Mouse (Mus musculus) frontal cortex, adult (tissue): ENCODE results near the gene Mief1.

Experiments used
- ATAC-seq: cut with Nextera tagmentation; 2 replicates; pipeline ENCODE4 v1.9.2; 2017; ENCODE audit warnings: mild to moderate bottlenecking, moderate library complexity, mixed read lengths; ENCODE audit not compliant: low TSS enrichment

Mief1 gene

GRCm38 (mm10) chr15:80233733-80234509, at the start of gene Mief1:
Gene Mief1, plus strand, starts transcription at chr15:80234018.
- peak; percentile 94 for ATAC-seq

GRCm38 (mm10) chr15:80188927-80189326, 44.9 kb upstream of the Mief1 start:
- ATAC-seq = no peak

GRCm38 (mm10) chr15:80190075-80190474, 43.7 kb upstream of the Mief1 start:
- ATAC-seq = no peak

DNA sequence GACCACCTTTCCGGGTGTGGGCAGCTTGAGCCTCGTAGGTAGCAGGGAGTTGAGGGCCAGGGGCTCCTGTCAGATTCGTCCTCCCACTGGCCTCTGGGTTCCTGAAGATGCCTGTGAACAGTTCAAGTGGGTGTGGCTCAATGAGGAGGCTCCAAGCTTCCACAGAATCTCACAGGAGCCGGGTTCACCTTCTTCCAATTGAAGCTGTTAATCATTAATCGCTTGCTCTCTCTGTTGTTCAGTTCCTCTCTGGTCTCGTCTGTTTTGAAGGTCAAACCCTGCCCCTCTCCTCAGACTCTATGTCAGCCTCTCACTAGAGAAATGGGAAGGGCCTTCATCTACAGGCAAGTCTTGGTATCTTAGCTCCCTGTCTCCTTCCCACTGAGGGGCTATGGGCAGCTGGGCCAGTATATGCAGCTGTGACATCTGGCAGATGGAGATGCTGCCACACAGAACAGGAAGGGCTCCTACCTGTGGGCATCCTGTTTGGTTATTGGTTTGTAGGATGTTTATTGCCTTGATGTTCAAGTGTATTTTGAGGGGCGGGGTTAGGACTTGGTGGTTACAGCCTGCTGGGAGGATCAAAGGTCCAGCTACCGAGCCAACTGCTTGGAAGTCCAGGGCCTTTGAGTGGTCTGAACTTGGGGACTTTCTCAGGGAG, 42.1 kb upstream of the Mief1 start:
- ATAC-seq = no peak

- no peak for ATAC-seq
Measured at GRCm38 (mm10) chr15:80192246-80192585, 41.6 kb upstream of the Mief1 start.

- ATAC-seq = no peak
Measured at GRCm38 (mm10) chr15:80192847-80193246, 41.0 kb upstream of the Mief1 start.

GRCm38 (mm10) chr15:80199556-80199955, 34.3 kb upstream of the Mief1 start:
- ATAC-seq = no peak

DNA sequence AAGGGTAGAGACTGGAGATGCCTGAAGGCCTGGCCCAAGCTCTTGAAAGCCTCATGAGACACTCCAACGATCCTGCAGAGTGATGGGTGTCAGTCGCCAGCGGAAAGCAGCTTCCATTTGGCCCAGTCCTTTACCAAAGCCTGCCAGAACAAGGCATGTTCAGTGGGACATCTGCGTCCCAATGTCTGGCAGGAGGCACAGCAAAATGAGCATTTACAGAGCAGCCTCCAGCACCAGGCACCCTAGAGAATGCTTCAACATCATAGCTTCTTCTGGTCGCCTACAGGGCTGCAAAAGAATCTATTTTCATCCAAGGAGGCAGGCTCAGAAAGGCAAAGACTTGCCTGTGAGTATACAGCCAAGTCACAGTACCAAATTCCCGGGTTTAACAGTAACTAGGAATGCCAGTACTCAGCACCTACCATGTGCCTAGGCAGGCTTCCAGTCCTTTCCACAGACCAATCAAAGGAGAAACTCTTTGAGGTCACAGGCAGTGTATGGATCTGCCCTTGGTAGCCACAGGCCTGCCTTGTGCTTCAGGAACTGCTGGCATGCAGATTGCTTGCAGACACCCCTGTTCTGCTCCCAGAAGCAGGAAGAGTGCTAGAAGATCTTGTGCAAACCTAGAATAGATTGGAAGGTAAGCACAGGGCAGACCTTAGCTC, 31.6 kb upstream of the Mief1 start:
- ATAC-seq = peak; percentile 98

- no peak for ATAC-seq
Measured at GRCm38 (mm10) chr15:80203406-80203805, 30.4 kb upstream of the Mief1 start.

- ATAC-seq = no peak
Measured at GRCm38 (mm10) chr15:80206057-80206565, 27.7 kb upstream of the Mief1 start.

DNA sequence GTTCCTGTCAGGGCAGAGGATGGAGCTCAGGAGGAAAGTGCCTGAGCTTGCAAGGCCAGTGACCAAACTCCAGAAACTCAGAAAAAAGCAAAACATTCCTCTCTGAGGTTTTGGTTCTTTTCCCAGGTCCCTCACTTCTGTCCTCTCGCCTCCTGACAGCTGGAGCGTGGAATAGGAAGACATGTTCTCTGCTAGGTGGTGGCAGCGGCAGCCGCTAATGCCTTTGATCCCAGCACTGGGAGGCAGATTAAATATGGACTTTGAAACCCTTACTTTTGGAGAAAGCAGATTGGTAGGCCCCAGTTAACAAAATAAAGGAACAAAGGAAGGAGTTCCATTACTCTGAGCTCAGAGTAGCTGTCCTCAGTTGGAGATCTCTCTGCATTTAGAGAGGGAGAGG, 25.4 kb upstream of the Mief1 start:
- no peak for ATAC-seq

DNA sequence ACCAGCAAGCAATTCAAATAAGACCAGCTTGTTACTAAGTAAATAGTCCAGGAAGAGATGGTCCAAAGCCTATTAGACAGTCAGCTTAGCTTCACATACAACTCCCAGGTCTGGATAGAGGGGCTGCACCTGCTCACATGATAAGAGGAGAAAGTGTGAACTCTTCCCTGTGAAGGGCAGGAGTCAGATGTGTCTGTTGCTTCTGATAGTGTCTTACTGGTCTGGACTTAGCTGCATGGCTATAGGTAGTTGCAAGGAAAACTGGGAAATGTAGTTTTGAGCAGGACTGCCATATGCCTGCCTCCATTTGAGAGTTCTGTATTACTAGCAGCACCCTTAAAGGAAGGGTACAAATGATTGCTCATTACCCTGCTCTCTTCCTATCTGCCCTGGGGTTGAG, 20.1 kb upstream of the Mief1 start:
- ATAC-seq = no peak

GRCm38 (mm10) chr15:80215716-80216479, 17.9 kb upstream of the Mief1 start:
- ATAC-seq = no peak

- no peak for ATAC-seq
Measured at GRCm38 (mm10) chr15:80216480-80216820, 17.4 kb upstream of the Mief1 start.

DNA sequence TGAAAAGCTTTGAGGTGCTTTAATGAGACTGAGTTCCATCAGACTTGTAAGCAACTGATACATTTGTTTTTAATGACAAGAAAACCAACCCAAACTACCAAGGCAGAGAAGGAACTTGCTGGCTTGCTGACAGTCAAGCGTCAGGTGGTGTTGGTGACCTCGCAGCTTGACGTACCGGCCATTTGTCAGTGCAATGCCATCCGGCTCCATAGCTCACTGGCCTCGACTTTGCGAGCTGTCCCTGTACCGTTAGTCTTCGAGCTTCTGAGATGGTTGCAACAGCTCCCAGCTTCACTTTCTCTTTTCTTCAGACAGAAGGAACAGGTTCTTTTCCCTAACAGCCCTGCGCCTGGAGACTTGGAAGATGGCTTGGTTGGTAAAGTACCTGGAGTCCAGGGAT, 16.3 kb upstream of the Mief1 start:
- ATAC-seq = no peak

GRCm38 (mm10) chr15:80219211-80219610, 14.6 kb upstream of the Mief1 start:
- ATAC-seq = no peak

DNA sequence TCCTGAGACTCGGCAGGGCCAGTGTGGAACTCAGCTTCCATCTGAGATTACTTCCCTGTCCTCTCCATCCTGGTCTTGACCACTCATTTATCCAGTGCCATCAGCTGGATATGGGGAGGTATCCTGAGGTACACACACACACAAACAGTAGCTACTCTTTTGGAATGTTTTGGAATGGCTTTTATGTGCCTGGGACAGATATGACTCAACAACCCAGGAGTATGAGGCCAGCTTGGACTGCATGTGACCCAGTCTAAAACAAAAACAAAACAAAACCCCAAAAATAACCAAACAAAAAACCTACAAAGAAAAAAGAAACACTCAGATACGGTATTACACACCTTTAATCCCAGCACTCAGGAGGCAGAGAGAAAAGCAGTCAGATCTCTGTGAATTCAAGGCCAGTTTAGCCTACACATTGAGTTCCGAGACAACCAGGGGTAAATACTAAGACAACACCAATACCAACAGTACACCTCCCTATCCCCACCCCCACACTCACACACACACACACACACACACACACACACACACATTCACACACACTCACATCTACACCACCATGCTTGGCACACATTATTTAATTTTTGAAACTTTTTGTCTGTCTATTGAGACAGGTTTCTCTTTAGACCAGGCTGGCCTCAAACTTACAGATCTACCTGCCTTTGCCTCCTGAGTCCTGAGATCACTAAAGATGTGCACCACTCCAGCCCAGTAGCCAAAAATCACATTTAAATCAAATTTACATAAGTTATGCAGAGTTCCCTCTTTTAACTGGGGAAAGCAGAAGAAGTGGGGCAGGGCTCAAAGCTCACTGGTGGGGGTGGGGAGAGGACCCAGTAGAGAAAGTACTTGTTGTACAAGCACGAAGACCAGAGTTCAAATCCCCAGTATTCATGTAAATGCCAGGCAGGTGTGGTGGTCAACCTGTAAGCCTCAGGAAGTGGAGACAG, 13.8 kb upstream of the Mief1 start:
- no peak for ATAC-seq

DNA sequence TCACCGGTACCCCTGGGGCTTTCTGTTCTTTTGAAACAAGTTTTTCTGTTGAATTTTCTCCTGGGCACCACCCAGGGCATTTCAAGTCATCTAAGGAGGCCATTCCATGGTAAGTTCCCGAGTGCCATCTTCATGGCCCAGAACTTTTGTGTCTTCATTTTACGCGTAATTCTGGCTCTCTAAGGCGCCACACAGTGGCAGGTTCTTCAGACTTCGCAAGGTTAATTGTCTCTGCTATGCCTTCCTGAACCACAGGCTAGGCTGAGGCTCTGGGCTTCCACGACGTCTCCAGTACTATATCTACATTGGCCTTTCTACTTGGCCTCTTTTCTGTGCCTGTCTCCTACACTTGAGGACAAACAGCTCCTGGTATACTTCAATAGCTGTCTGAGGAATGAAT, 12.8 kb upstream of the Mief1 start:
- ATAC-seq = no peak

DNA sequence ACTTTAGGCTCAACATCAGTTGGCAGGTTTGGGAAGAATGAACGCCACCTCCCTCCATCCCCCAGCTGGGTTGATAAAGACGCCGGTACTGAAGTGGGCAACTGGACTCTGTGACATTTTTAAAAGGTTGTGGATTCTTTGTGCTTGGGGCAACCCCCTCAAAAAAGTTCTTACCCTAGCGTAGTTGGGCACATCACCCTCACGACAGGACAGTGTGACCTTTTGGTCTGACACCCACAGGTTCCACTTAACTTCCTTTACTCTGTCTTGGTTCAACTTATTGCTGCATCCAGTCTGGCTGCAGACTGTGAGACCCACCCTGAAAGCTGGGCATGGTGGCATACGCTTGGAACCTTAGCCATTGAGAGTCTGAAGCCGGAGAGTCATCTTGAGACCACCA, 10.1 kb upstream of the Mief1 start:
- ATAC-seq = no peak

DNA sequence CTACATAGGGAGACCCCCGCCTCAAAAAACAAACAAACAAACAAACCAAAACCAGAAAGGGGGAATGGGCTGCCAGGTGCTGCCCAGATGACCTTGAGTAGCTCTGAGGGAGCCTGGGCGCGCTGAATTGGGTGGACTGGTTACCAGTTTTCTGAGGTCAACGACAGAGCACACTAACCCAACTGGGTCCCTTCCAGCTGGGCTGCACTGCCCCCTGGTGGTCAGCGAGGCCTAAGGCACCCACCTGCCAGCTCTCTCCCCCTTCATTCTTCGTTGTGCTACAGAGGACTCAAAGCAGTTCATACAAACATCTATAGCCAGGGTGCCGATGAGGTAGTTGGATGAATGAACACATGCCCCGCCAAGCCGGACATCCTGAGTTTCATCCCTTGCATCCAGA, 8.6 kb upstream of the Mief1 start:
- peak; percentile 27; the same call in 1 of the 2 replicates for ATAC-seq

DNA sequence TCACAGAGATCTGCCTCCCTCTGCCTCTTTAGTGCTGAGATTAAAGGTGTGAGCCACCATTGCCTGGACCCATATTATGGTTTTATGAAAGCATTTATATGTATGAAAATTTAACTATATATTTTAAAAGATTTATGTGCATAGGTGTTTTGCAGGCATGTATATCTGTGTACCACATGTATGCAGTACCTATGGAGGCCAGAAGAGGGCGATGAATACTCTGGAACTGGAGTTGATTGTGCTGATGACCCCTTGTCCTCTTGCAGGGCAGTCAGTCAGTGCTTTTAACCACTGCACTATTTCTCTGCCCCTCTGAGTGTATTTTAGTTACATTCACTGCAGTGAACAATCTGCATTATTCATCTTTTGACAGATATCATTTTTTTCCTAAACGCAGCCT, 8.0 kb upstream of the Mief1 start:
- no peak for ATAC-seq
